Mouse (Mus musculus) neural tube, embryonic 12.5 days (tissue): Measurements from ENCODE around the gene Polg. TPM values are rescaled to one million over a fixed set of nuclear protein-coding genes. Genes with fewer than 3 reads are reported as not detected.

Source experiments
- ATAC-seq: fragments of 200-750 bp; cut with Nextera tagmentation; 2 replicates; pipeline ENCODE4 v1.8.0; 2017; ENCODE audit warnings: low read depth, mild to moderate bottlenecking, moderate TSS enrichment, moderate library complexity; ENCODE audit not compliant: low FRiP score
- H3K27ac ChIP-seq: fragments of 300-500 bp; sonication (generic); 2 replicates; pipeline ENCODE4 v1.5.1; 2016
- H3K27me3 ChIP-seq: fragments of 300-500 bp; sonication (generic); replicated peaks from 2 replicates; pipeline ENCODE4 v1.6.1; 2016; ENCODE audit warnings: mild to moderate bottlenecking
- H3K36me3 ChIP-seq: fragments of 300-500 bp; sonication (generic); 2 replicates; pipeline ENCODE4 v1.6.1; 2016; ENCODE audit warnings: mild to moderate bottlenecking
- H3K4me1 ChIP-seq: fragments of 300-500 bp; sonication (generic); 2 replicates; pipeline ENCODE4 v1.6.1; 2016
- H3K4me2 ChIP-seq: fragments of 300-500 bp; sonication (generic); replicated peaks from 2 replicates; pipeline ENCODE4 v1.6.1; 2016; ENCODE audit warnings: mild to moderate bottlenecking
- H3K4me3 ChIP-seq: fragments of 300-500 bp; sonication (generic); 2 replicates; pipeline ENCODE4 v1.5.1; 2016
- H3K9ac ChIP-seq: fragments of 300-500 bp; sonication (generic); 2 replicates; pipeline ENCODE4 v1.6.1; 2016; ENCODE audit warnings: mild to moderate bottlenecking
- H3K9me3 ChIP-seq: fragments of 300-500 bp; sonication (generic); 2 replicates; pipeline ENCODE4 v1.6.1; 2016; ENCODE audit warnings: mild to moderate bottlenecking
- WGBS: fragments of 180-500 bp; shearing (Covaris S2); methylation state at CpG from one replicate; pipeline ENCODE4 v1.1.7; 2016; 5-methylcytosine and 5-hydroxymethylcytosine counted together
- microRNA-seq: library from miRNA; unstranded; fragments of <30 nt; microRNA quantifications from one replicate; pipeline ENCODE4, GENCODE M21; 2017
- polyA plus RNA-seq: library from polyadenylated mRNA; unstranded; fragments of >200 nt; fragmentation: Nextera tagmentation; extraction: Ambion mirVana; gene quantifications from 2 replicates; pipeline ENCODE4 v1.2.1, GENCODE M21; 2016

The Polg gene
- polyA plus RNA-seq, 1 experiment from 2014 or later: 48.5 TPM

DNA sequence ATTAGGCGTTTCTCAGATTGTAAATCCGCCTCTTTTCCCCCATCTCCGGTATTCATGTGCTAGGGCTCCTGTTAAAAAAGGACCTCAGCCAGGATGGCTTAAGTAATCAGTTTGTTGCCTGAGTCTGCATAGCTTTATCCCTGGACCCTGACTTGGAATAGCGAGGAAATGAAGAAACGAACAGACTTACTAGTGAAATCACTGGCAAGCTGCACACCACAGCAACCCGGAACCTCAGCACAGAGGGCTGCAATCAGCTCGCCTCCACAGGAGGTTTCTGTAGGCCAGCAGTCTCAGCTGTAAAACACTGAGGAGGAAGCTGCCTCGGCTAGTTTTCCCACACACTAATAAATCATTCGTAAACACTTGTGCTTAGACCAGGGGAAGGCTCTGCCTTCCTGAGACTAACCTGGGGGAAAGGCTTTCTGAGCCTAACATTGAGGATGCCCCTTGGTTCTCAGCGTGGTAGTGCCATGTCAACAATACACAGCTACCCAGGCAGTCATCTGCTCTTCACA is 68.7 kb downstream of the Polg start:
- Histone ChIP-seq H3K4me2 (no peak overlapping the region), H3K27me3 (no peaks in the 10 kb centered on the region), H3K36me3 (no peaks in the 10 kb centered on the region), H3K4me1 (peaks cover under 1% of the 10 kb centered on the region), H3K9ac (0 out of 2 replicates have a peak overlapping the region, but pooled peaks have one; percentile 0), H3K9me3 (no peaks in the 10 kb centered on the region), H3K4me3 (no peak overlapping the region), H3K27ac (no peak overlapping the region)
- ATAC-seq: no peak
- WGBS: 45% methylated on average over 10 of the region's 10 CpGs

Small RNA genes within 50 kb of the gene (microRNA-seq; reads per million reads assigned to microRNA genes)
- 282 reads per million, percentile 65 among the genes with 10 or more reads in this experiment for gene Mir9-3

Other genes starting within 250 kb of the Polg start
- 12.8 and 12.9 TPM in 2 replicates for gene Abhd2, start 193.2 kb downstream of the Polg start, polyA plus RNA-seq
- gene Rlbp1, start 79.3 kb downstream of the Polg start, polyA plus RNA-seq: 4.7 and 5.0 TPM in 2 replicates
- 9.7 and 10.2 TPM in 2 replicates for gene Fanci, start 74.4 kb downstream of the Polg start, polyA plus RNA-seq
- 3.3 and 3.6 TPM in 2 replicates for gene Rhcg, start 151.3 kb upstream of the Polg start, polyA plus RNA-seq
- gene Ticrr, start 193.8 kb upstream of the Polg start, polyA plus RNA-seq: 9.1 TPM in 2 replicates
- 6.0 and 6.2 TPM in 2 replicates for gene Kif7, start 249.4 kb upstream of the Polg start, polyA plus RNA-seq